Mouse (Mus musculus) MEL (cell line): ENCODE measurements around the gene Dscam. TPM values are rescaled to one million over a fixed set of nuclear protein-coding genes. Genes with fewer than 3 reads are reported as not detected.

Source experiments
- DNase-seq: peaks from one replicate; pipeline ENCODE4 v3.0.0; 2011; ENCODE audit warnings: low read depth, low spot score
- H3K27ac ChIP-seq: 2 replicates; pipeline ENCODE4 v1.5.1; 2012; ENCODE audit warnings: low read depth, mild to moderate bottlenecking, control low read depth, low read length, moderate library complexity; ENCODE audit not compliant: control insufficient read depth
- H3K27me3 ChIP-seq, 2 experiments: fragments of 150-350 bp in 1 of 2; sonication (generic) in 1 of 2; 2 replicates each; pipeline ENCODE4 v1.6.1; 2012; ENCODE audit warnings: low read length in 2 of 2, mild to moderate bottlenecking in 2 of 2, improper control_type of control experiment in 1 of 2, moderate library complexity in 1 of 2; ENCODE audit not compliant: insufficient read depth in 2 of 2, control insufficient read depth in 1 of 2
- H3K36me3 ChIP-seq, 2 experiments: 2 replicates each; pipeline ENCODE4 v1.6.1; 2012 to 2014; ENCODE audit warnings: low read length in 2 of 2, improper control_type of control experiment in 1 of 2, inconsistent platforms in 1 of 2, mild to moderate bottlenecking in 1 of 2; ENCODE audit not compliant: insufficient read depth in 2 of 2, control insufficient read depth in 1 of 2
- H3K4me1 ChIP-seq, 2 experiments: fragments of 150-350 bp in 1 of 2; sonication (generic) in 1 of 2; 2 replicates each; pipeline ENCODE4 v1.6.1; 2012; ENCODE audit warnings: low read length in 2 of 2, improper control_type of control experiment in 1 of 2, mild to moderate bottlenecking in 1 of 2; ENCODE audit not compliant: insufficient read depth in 2 of 2, control insufficient read depth in 1 of 2
- H3K4me3 ChIP-seq, 2 experiments: fragments of 150-350 bp in 1 of 2; sonication (generic) in 1 of 2; 2 replicates each; pipeline ENCODE4 v1.5.1; 2012; ENCODE audit warnings: low read depth in 2 of 2, low read length in 2 of 2, mild to moderate bottlenecking in 2 of 2, moderate library complexity in 2 of 2, control low read depth in 1 of 2, improper control_type of control experiment in 1 of 2; ENCODE audit not compliant: control insufficient read depth in 1 of 2, insufficient read depth in 1 of 2
- H3K79me2 ChIP-seq: 2 replicates; pipeline ENCODE4 v1.6.1; 2012; ENCODE audit warnings: mild to moderate bottlenecking, low read length, moderate library complexity; ENCODE audit not compliant: control insufficient read depth, poor library complexity, insufficient read depth
- H3K9ac ChIP-seq: 2 replicates; pipeline ENCODE4 v1.6.1; 2012; ENCODE audit warnings: low read depth, mild to moderate bottlenecking, control low read depth, low read length, moderate library complexity; ENCODE audit not compliant: control insufficient read depth, poor library complexity, severe bottlenecking
- H3K9me3 ChIP-seq: fragments of 150-350 bp; sonication (generic); replicated peaks from 2 replicates; pipeline ENCODE4 v1.6.1; 2012; ENCODE audit warnings: mild to moderate bottlenecking, low read length, improper control_type of control experiment, moderate library complexity; ENCODE audit not compliant: insufficient read depth
- BHLHE40 ChIP-seq: IDR thresholded peaks from 2 replicates; pipeline ENCODE4 v1.6.1; 2012; ENCODE audit warnings: low read depth, mild to moderate bottlenecking, inconsistent platforms, low read length, improper control_type of control experiment, borderline replicate concordance
- CHD1 ChIP-seq: IDR thresholded peaks from 2 replicates; pipeline ENCODE4 v1.6.1; 2012; ENCODE audit warnings: low read depth, mild to moderate bottlenecking, inconsistent platforms, low read length, improper control_type of control experiment
- CHD2 ChIP-seq: IDR thresholded peaks from 2 replicates; pipeline ENCODE4 v1.6.1; 2011; ENCODE audit warnings: low read length, improper control_type of control experiment
- CTCF ChIP-seq, 3 experiments: IDR thresholded peaks in 2 of 3; conservative IDR thresholded peaks in 1 of 3; 2 replicates each; pipeline ENCODE4 v1.5.1; 2011 to 2012; ENCODE audit warnings: low read length in 3 of 3, low read depth in 2 of 3, mild to moderate bottlenecking in 2 of 3, improper control_type of control experiment in 1 of 3, inconsistent platforms in 1 of 3, mixed read lengths in 1 of 3, moderate library complexity in 1 of 3; ENCODE audit not compliant: control insufficient read depth in 1 of 3, insufficient read depth in 1 of 3, poor library complexity in 1 of 3, severe bottlenecking in 1 of 3
- ETS1 ChIP-seq: IDR thresholded peaks from 2 replicates; pipeline ENCODE4 v1.6.1; 2012; ENCODE audit warnings: low read depth, mild to moderate bottlenecking, inconsistent platforms, low read length, improper control_type of control experiment, moderate library complexity
- GABPA ChIP-seq: IDR thresholded peaks from 2 replicates; pipeline ENCODE4 v1.6.1; 2012; ENCODE audit warnings: low read depth, mild to moderate bottlenecking, inconsistent platforms, low read length, improper control_type of control experiment, moderate library complexity
- MAFK ChIP-seq: IDR thresholded peaks from 2 replicates; pipeline ENCODE4 v1.6.1; 2011; ENCODE audit warnings: low read depth, mild to moderate bottlenecking, low read length, improper control_type of control experiment, borderline replicate concordance
- MAX ChIP-seq: IDR thresholded peaks from 2 replicates; pipeline ENCODE4 v1.6.1; 2011; ENCODE audit warnings: low read length, improper control_type of control experiment
- MAZ ChIP-seq: IDR thresholded peaks from 2 replicates; pipeline ENCODE4 v1.6.1; 2012; ENCODE audit warnings: low read depth, mild to moderate bottlenecking, inconsistent platforms, low read length, improper control_type of control experiment
- MXI1 ChIP-seq: IDR thresholded peaks from 2 replicates; pipeline ENCODE4 v1.6.1; 2011; ENCODE audit warnings: mild to moderate bottlenecking, low read depth, low read length, improper control_type of control experiment
- MYC ChIP-seq: IDR thresholded peaks from 2 replicates; pipeline ENCODE4 v1.6.1; 2011; ENCODE audit warnings: low read depth, mild to moderate bottlenecking, low read length, improper control_type of control experiment, moderate library complexity
- POLR2AphosphoS2 ChIP-seq: IDR thresholded peaks from 2 replicates; pipeline ENCODE4 v1.6.1; 2011; ENCODE audit warnings: low read length, improper control_type of control experiment
- TBP ChIP-seq: IDR thresholded peaks from 2 replicates; pipeline ENCODE4 v1.8.0; 2011; ENCODE audit warnings: low read depth, low read length, improper control_type of control experiment
- UBTF ChIP-seq: IDR thresholded peaks from 2 replicates; pipeline ENCODE4 v1.6.1; 2012; ENCODE audit warnings: low read depth, mild to moderate bottlenecking, inconsistent platforms, low read length, improper control_type of control experiment, moderate library complexity, borderline replicate concordance; ENCODE audit not compliant: insufficient read depth
- ZMIZ1 ChIP-seq: IDR thresholded peaks from 2 replicates; pipeline ENCODE4 v1.6.1; 2012; ENCODE audit warnings: low read depth, mild to moderate bottlenecking, inconsistent platforms, low read length, improper control_type of control experiment, moderate library complexity
- ZNF384 ChIP-seq: IDR thresholded peaks from 2 replicates; pipeline ENCODE4 v1.6.1; 2012; ENCODE audit warnings: low read depth, mild to moderate bottlenecking, inconsistent platforms, low read length, improper control_type of control experiment
- polyA plus RNA-seq, 2 experiments: library from polyadenylated mRNA; stranded (reverse) in 1 of 2; unstranded in 1 of 2; fragments of >175 nt in 1 of 2; fragments of >200 nt in 1 of 2; gene quantifications; 2 replicates each; pipeline versions ENCODE4 v1.2.1 to v1.2.4; 2012; ENCODE audit warnings: low replicate concordance in 2 of 2, low read depth in 1 of 2; ENCODE audit not compliant: insufficient read length in 2 of 2, insufficient read depth in 1 of 2, missing spikeins in 1 of 2
- total RNA-seq: library from RNA; depleted of rRNA; stranded (reverse); fragments of 300-350 nt; gene quantifications from 2 replicates; pipeline ENCODE4 v1.2.3, GENCODE M21; 2012

The Dscam gene
- total and polyA plus RNA-seq, 3 experiments: not detected

DNA sequence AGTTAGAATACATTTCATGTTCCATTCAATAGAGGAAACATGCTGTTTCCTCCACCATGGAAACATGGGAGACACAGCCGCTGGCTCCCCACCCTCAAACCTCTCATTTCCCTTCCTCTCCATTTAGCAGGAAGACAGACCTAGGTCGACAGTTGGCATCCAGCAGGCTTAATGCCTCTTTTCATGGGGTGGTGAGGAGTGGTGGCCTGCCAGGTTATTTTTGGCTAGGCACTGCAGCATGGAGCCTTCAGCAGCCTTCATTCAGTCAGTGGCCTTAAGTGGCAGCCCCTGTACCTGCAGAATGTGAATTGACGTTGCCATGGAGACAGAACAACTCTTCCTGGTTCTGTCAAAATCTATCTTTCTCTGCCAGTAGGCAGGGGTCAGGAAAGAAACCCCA lies 243.6 kb downstream of the Dscam start:
- H3K27ac ChIP-seq: no peak overlapping the region

DNA sequence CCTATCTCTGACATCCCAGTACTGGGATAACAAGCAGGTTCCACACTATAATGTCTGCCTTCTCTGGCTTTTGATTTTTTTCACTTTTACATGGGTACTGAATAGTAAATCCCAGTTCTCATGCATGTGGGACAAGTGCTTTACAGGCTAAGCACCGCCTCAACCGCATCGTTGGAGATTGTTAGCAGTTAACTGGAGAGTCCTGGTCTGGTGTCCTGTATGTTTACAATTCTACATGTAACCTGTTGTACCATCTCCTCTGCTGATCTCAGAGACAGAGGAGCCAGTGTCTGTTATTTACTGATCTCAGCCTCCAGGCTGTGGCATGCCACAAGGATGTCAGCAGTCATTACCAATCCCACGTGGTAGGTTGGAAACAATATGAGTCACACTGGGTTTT lies 246.6 kb downstream of the Dscam start:
- no peak for DNase-seq

More for the DNA sequence above, 243.6 kb downstream of the Dscam start:
- no peaks in the 10 kb centered on the region for H3K27me3 ChIP-seq
- H3K4me1 ChIP-seq: no peaks in the 10 kb centered on the region
- no peaks in the 10 kb centered on the region for H3K79me2 ChIP-seq
- no peak overlapping the region for H3K4me3 ChIP-seq
- no peak overlapping the region for H3K9ac ChIP-seq
- no peaks in the 10 kb centered on the region for H3K9me3 ChIP-seq
- DNase-seq: no peak
- no peak for TF ChIP-seq MYC
- no peak for TF ChIP-seq TBP
- TF ChIP-seq CHD2: no peak
- TF ChIP-seq MAX: no peak
- TF ChIP-seq GABPA: no peak
- TF ChIP-seq UBTF: no peak
- no peak for TF ChIP-seq MXI1
- no peak for TF ChIP-seq ZNF384
- no peak for TF ChIP-seq ZMIZ1
- TF ChIP-seq ETS1: no peak
- no peak for TF ChIP-seq BHLHE40
- TF ChIP-seq CTCF (IDR thresholded peaks at IDR 0.05 in 2 of 3, conservative IDR thresholded peaks at IDR 0.05 in 1 of 3; ENCODE audit: control insufficient read depth in 1 of 3, insufficient read depth in 1 of 3, low read depth in 2 of 3, low read length in 3 of 3, poor library complexity in 1 of 3, severe bottlenecking in 1 of 3): no peak
- no peaks in the 10 kb centered on the region for H3K36me3 ChIP-seq

DNA sequence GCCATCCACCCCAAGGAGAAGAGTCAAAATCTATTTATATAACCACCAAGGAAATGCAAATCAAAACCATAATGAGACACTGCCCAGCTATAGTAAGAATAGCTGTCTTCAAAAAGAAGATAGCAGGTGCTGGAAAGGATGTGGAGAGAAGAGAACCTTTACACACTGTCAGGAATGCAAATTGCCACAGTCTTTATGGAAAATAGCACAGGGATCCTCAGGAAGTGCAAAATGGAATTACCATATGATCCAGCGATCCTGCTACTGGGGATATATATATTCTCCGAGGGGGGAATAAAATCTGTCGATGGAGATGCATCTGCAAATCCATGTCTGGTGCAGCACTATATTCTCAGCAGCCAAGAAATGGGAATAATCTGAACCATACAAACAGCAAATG lies 256.1 kb downstream of the Dscam start:
- H3K4me3 ChIP-seq: no peak overlapping the region
- H3K9me3 ChIP-seq: no peaks in the 10 kb centered on the region
- H3K9ac ChIP-seq: no peak overlapping the region
- H3K4me1 ChIP-seq: peaks cover 29 to 38% of the 10 kb centered on the region in 2 experiments
- H3K27ac ChIP-seq: no peak overlapping the region
- peaks cover 0 to 40% of the 10 kb centered on the region in 2 experiments; a peak in 2 of 4 replicates for H3K36me3 ChIP-seq
- no peaks in the 10 kb centered on the region for H3K79me2 ChIP-seq
- DNase-seq: no peak
- TF ChIP-seq POLR2AphosphoS2: no peak
- no peak for TF ChIP-seq CHD1
- TF ChIP-seq MAZ: no peak
- no peak for TF ChIP-seq GABPA
- no peaks in the 10 kb centered on the region for H3K27me3 ChIP-seq

More for the DNA sequence above, 246.6 kb downstream of the Dscam start:
- no peak overlapping the region for H3K27ac ChIP-seq
- no peaks in the 10 kb centered on the region for H3K79me2 ChIP-seq
- no peak overlapping the region for H3K9ac ChIP-seq
- TF ChIP-seq MAX (no peak), ZMIZ1 (no peak), BHLHE40 (no peak), UBTF (no peak), MAFK (no peak)
- no peaks in the 10 kb centered on the region for H3K27me3 ChIP-seq
- no peaks in the 10 kb centered on the region for H3K9me3 ChIP-seq
- no peak overlapping the region for H3K4me3 ChIP-seq
- peaks cover 7 to 10% of the 10 kb centered on the region in 2 experiments for H3K4me1 ChIP-seq
- H3K36me3 ChIP-seq: peaks cover 0 to 14% of the 10 kb centered on the region in 2 experiments; a peak in 2 of 4 replicates
